Mouse (Mus musculus) splenic B cell, adult 2 months (primary cell): ENCODE results near the gene Spsb1.
A peak's percentile ranks its signal among the peaks of the same experiment; 100 is the strongest.

Experiments used
- DNase-seq: peaks from one replicate; pipeline ENCODE4 v3.0.0-alpha.2; 2011; ENCODE audit warnings: low read depth, low spot score
- H3K27me3 ChIP-seq: 2 replicates; pipeline ENCODE4 v1.6.1; 2012; ENCODE audit warnings: mild to moderate bottlenecking, low read length, moderate library complexity, mixed read lengths; ENCODE audit not compliant: control insufficient read depth, poor library complexity, insufficient read depth, severe bottlenecking
- H3K36me3 ChIP-seq: 2 replicates; pipeline ENCODE4 v1.6.1; 2012; ENCODE audit warnings: mild to moderate bottlenecking, low read length, moderate library complexity, mixed read lengths; ENCODE audit not compliant: control insufficient read depth, poor library complexity, insufficient read depth, severe bottlenecking

Spsb1 gene

GRCm38 (mm10) chr4:149882139-149882916, 72.5 kb downstream of the Spsb1 start:
- no peak for DNase-seq
- Histone ChIP-seq H3K27me3 (no peaks in the 10 kb centered on the region), H3K36me3 (no peaks in the 10 kb centered on the region)

- DNase-seq: no peak
- no peaks in the 10 kb centered on the region for H3K27me3 ChIP-seq
- no peaks in the 10 kb centered on the region for H3K36me3 ChIP-seq
Observed at GRCm38 (mm10) chr4:149880908-149881307, 73.9 kb downstream of the Spsb1 start.

- H3K36me3 ChIP-seq: no peaks in the 10 kb centered on the region
- H3K27me3 ChIP-seq: no peaks in the 10 kb centered on the region
- DNase-seq: no peak
Observed at GRCm38 (mm10) chr4:149879980-149880379, 74.9 kb downstream of the Spsb1 start.

- Histone ChIP-seq H3K27me3 (no peaks in the 10 kb centered on the region), H3K36me3 (no peaks in the 10 kb centered on the region)
- no peak for DNase-seq
Observed at GRCm38 (mm10) chr4:149878021-149878449, 76.8 kb downstream of the Spsb1 start.

- no peaks in the 10 kb centered on the region for H3K27me3 ChIP-seq
- H3K36me3 ChIP-seq: no peaks in the 10 kb centered on the region
- no peak for DNase-seq
Observed at GRCm38 (mm10) chr4:149877202-149877601, 77.6 kb downstream of the Spsb1 start.

GRCm38 (mm10) chr4:149876761-149877160, 78.1 kb downstream of the Spsb1 start:
- Histone ChIP-seq H3K27me3 (no peaks in the 10 kb centered on the region), H3K36me3 (no peaks in the 10 kb centered on the region)
- no peak for DNase-seq

- no peak for DNase-seq
- H3K27me3 ChIP-seq: no peaks in the 10 kb centered on the region
- no peaks in the 10 kb centered on the region for H3K36me3 ChIP-seq
Observed at GRCm38 (mm10) chr4:149875986-149876501, 78.8 kb downstream of the Spsb1 start.

GRCm38 (mm10) chr4:149875296-149875695, 79.5 kb downstream of the Spsb1 start:
- DNase-seq: no peak
- H3K27me3 ChIP-seq: no peaks in the 10 kb centered on the region
- H3K36me3 ChIP-seq: no peaks in the 10 kb centered on the region

- H3K27me3 ChIP-seq: no peaks in the 10 kb centered on the region
- no peaks in the 10 kb centered on the region for H3K36me3 ChIP-seq
- no peak for DNase-seq
Observed at GRCm38 (mm10) chr4:149872236-149872635, 82.6 kb downstream of the Spsb1 start.

GRCm38 (mm10) chr4:149871582-149871981, 83.3 kb downstream of the Spsb1 start:
- Histone ChIP-seq H3K27me3 (no peaks in the 10 kb centered on the region), H3K36me3 (no peaks in the 10 kb centered on the region)
- no peak for DNase-seq

- DNase-seq: no peak
- H3K36me3 ChIP-seq: no peaks in the 10 kb centered on the region
- H3K27me3 ChIP-seq: no peaks in the 10 kb centered on the region
Observed at GRCm38 (mm10) chr4:149871014-149871413, 83.8 kb downstream of the Spsb1 start.

- no peaks in the 10 kb centered on the region for H3K27me3 ChIP-seq
- peak; percentile 49 for DNase-seq
- no peaks in the 10 kb centered on the region for H3K36me3 ChIP-seq
Observed at GRCm38 (mm10) chr4:149870412-149870811, 84.4 kb downstream of the Spsb1 start.

GRCm38 (mm10) chr4:149868725-149869124, 86.1 kb downstream of the Spsb1 start:
- DNase-seq: peak; percentile 46
- no peaks in the 10 kb centered on the region for H3K36me3 ChIP-seq
- no peaks in the 10 kb centered on the region for H3K27me3 ChIP-seq

GRCm38 (mm10) chr4:149868009-149868408, 86.8 kb downstream of the Spsb1 start:
- DNase-seq: no peak

GRCm38 (mm10) chr4:149867351-149867750, 87.5 kb downstream of the Spsb1 start:
- H3K36me3 ChIP-seq: no peaks in the 10 kb centered on the region
- no peaks in the 10 kb centered on the region for H3K27me3 ChIP-seq
- no peak for DNase-seq

More at GRCm38 (mm10) chr4:149868009-149868408, 86.8 kb downstream of the Spsb1 start:
- no peaks in the 10 kb centered on the region for H3K27me3 ChIP-seq
- no peaks in the 10 kb centered on the region for H3K36me3 ChIP-seq
